In the genomic region with DNA sequence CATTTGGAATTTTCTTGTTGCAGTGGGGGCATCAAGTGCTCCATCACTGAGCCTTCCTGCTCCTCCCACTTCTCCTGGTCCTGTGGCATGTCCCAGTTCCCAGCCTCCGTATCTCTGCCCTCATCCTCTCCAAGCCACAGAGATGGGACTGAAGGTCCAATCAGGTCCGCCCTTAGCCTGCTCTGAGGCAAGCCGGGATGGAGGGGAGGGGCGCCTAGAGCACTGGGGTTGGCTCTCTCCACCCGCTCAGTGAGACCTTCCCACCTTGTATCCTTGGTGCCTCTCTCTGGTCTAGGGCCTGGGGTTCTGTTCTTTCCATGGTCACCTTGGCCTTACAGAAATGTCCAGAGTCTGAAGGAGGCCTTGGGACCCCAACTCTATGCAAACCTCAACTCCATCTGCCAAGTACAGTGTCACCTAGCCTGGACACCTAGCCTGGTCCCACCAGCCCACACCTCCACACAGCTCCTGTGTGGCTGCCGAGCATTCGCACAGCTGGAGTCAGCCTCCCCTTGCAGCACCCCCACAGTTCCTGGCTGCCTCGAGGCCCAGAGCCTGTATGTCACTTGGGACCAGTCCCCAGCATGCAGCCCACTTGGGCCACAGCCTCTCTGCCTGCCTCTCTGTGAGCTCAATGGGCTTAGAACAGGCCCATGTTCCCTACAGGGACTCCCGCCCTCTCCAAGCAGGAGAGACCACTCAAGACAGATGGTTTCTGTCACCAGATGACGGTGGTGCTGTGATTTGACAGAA, we compare ENCODE assay signal across 12 mouse cellular contexts. TPM values are rescaled to one million over a fixed set of nuclear protein-coding genes. Genes with fewer than 3 reads are reported as not detected.
DNase-seq lines count a peak whose midpoint lies in the region; ATAC-seq and TF ChIP-seq lines count a peak whose summit lies in the region.
"Had no signal": no experiment of that assay in that cellular context is flagged by ENCODE, and none has a peak within 500 bp of the region (broad histone marks: within the 10 kb centered on the region; RNA-seq: fewer than 3 reads in every experiment).

No protein-coding gene starts in this region.

- no peak overlapping the region for H3K4me3 ChIP-seq in heart, embryonic 12.5 days
- H3K4me3 ChIP-seq in left cerebral cortex, adult 2 months = no peak overlapping the region
- no peak overlapping the region for H3K4me3 ChIP-seq in forebrain, embryonic 15.5 days
- H3K4me3 ChIP-seq: erythroblast, embryonic 14.5 days; liver, embryonic 15.5 days; midbrain, embryonic 12.5 days had no signal

- H3K27me3 ChIP-seq in heart, embryonic 12.5 days (replicated peaks) = 0 out of 2 replicates have a peak, but pooled peaks cover 4% of the 10 kb centered on the region
- H3K27me3 ChIP-seq in forebrain, embryonic 15.5 days = no peaks in the 10 kb centered on the region

- H3K4me1 ChIP-seq in heart, embryonic 12.5 days (replicated peaks) = 0 out of 2 replicates have a peak, but pooled peaks cover 4% of the 10 kb centered on the region
- no peaks in the 10 kb centered on the region for H3K4me1 ChIP-seq in forebrain, embryonic 15.5 days
- H3K4me1 ChIP-seq: liver, embryonic 15.5 days had no signal

- H3K9me3 ChIP-seq in heart, embryonic 12.5 days (replicated peaks) = no peaks in the 10 kb centered on the region
- H3K9me3 ChIP-seq in forebrain, embryonic 15.5 days = no peaks in the 10 kb centered on the region
- H3K9me3 ChIP-seq: liver, embryonic 15.5 days; midbrain, embryonic 12.5 days had no signal

- no peak overlapping the region for H3K4me2 ChIP-seq in heart, embryonic 12.5 days
- H3K4me2 ChIP-seq in forebrain, embryonic 15.5 days (replicated peaks) = no peak overlapping the region
- H3K4me2 ChIP-seq: liver, embryonic 15.5 days; midbrain, embryonic 12.5 days had no signal

- ATAC-seq in heart, embryonic 12.5 days (ENCODE audit: insufficient number of reproducible peaks, low FRiP score) = no peak
- no peak for ATAC-seq in forebrain, embryonic 15.5 days (replicated peaks)
- no peak for ATAC-seq in megakaryocyte, adult 5-6 weeks (ENCODE audit: poor library complexity, severe bottlenecking)
- ATAC-seq: hindbrain, postnatal 0 days had no signal

- H3K27ac ChIP-seq in heart, embryonic 12.5 days (ENCODE audit: poor library complexity, severe bottlenecking) = no peak overlapping the region
- no peak overlapping the region for H3K27ac ChIP-seq in left cerebral cortex, adult 2 months
- no peak overlapping the region for H3K27ac ChIP-seq in forebrain, embryonic 15.5 days (replicated peaks)
- H3K27ac ChIP-seq: hindbrain, postnatal 0 days; liver, embryonic 15.5 days; midbrain, embryonic 12.5 days had no signal

- no peaks in the 10 kb centered on the region for H3K36me3 ChIP-seq in heart, embryonic 12.5 days
- no peaks in the 10 kb centered on the region for H3K36me3 ChIP-seq in forebrain, embryonic 15.5 days
- H3K36me3 ChIP-seq: liver, embryonic 15.5 days; midbrain, embryonic 12.5 days had no signal

- TF ChIP-seq CTCF in left cerebral cortex, adult 2 months (IDR thresholded peaks at IDR 0.05) = no peak

- no peak overlapping the region for H3K9ac ChIP-seq in heart, embryonic 12.5 days
- H3K9ac ChIP-seq in forebrain, embryonic 15.5 days (replicated peaks) = no peak overlapping the region
- H3K9ac ChIP-seq: liver, embryonic 15.5 days; midbrain, embryonic 12.5 days had no signal

- intact Hi-C loops in left cerebral cortex, adult 2 months (cut with DNase I) = no loop called here
- intact Hi-C loops in heart, postnatal 25 days (cut with DNase I) = no loop called here

- DNase-seq in heart, adult 11 months = peak; percentile 88
- DNase-seq in left cerebral cortex, adult 2 months (ENCODE audit: extremely low spot score in 1 of 2, low spot score in 2 of 2) = peak; percentile 5 to 7
- DNase-seq in left cerebral cortex, adult 11 months (ENCODE audit: low spot score) = no peak
- peak; percentile 1 for DNase-seq in adrenal gland, adult 2 months
- peak; percentile 0 for DNase-seq in heart, postnatal 25 days (ENCODE audit: low spot score)

- WGBS in heart, embryonic 12.5 days = 60% methylated on average over 10 of the region's 10 CpGs
- 49% methylated on average over 10 of the region's 10 CpGs for WGBS in forebrain, embryonic 15.5 days

RNA-seq across cellular contexts. Expression of a gene that starts 34.5 kb away (rescaled TPM):
- polyA plus RNA-seq in heart, embryonic 12.5 days (2016; fragmentation: Nextera tagmentation; extraction: Ambion mirVana) = 22.5 and 22.9 TPM in 2 replicates
- 1 to 10 TPM; 1.4 to 1.8 TPM for total RNA-seq in left cerebral cortex, adult 2 months (2021)
- total RNA-seq in adrenal gland, adult 2 months (2021) = 10 to 100 TPM; 17.3 to 37.2 TPM
- polyA plus RNA-seq in adrenal gland, adult 2 months (2012; rRNA removed) = 65.3 and 74.3 TPM in 2 replicates
- 10 to 100 TPM; 18.8 to 24.6 TPM for total RNA-seq in heart, postnatal 25 days (2021)
- polyA plus RNA-seq in forebrain, embryonic 15.5 days (2015; fragmentation: Nextera tagmentation; extraction: Ambion mirVana) = 2.7 and 3.6 TPM in 2 replicates
- not detected in 2 replicates for total RNA-seq in megakaryocyte, adult 5-6 weeks (2015)
- total RNA-seq in megakaryocyte, adult 5-6 weeks (2017) = not detected in 2 replicates
- polyA plus RNA-seq: erythroblast, embryonic 14.5 days had no signal

Comparison
In these comparisons a context has a peak if more than half of its experiments do, and no peak if none do; other contexts are left out.
1. RNA of a gene that starts 34.5 kb away (total RNA-seq): 17.3 to 37.2 TPM in adrenal gland, adult 2 months and 18.8 to 24.6 TPM in heart, postnatal 25 days; 1.4 to 1.8 TPM in left cerebral cortex, adult 2 months and not detected in megakaryocyte, adult 5-6 weeks; every median in the first group is over 4 times any median in the second.